Mouse (Mus musculus): ENCODE data around the gene Ncoa7. TPM values are rescaled to one million over a fixed set of nuclear protein-coding genes. Genes with fewer than 3 reads are reported as not detected.
"Not testable (repeated sequence)": the region's sequence is repeated elsewhere in the genome, so short reads cannot be mapped to it uniquely, and the experiment has no call there.

The Ncoa7 gene
- total RNA-seq, 2 experiments from 2014 or later = 88.3 to 94.8 TPM

DNA sequence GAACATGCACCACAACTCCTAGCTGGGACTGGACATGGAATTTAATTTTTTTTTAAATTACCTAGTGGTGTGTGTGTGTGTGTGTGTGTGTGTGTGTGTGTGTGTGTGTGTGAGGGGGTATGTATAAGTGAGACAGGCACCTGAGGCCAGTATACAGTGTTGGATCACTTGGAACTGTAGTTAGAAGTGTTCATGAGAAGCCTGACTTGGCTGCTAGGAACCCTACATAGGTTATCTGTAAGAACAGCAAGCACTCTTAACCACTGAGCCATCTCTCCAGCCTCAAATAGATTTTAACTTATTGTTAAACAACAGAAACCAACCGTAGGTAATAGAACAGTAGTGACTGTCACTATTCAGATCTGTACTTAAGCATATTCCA is 14.8 kb downstream of the Ncoa7 start:
- DNase-seq (ENCODE audit: low spot score in 2 of 2) = no peak

- no peak for DNase-seq (ENCODE audit: low spot score in 2 of 2)
Measured at GRCm38 (mm10) chr10:30787684-30788339, 15.3 kb downstream of the Ncoa7 start.

GRCm38 (mm10) chr10:30786103-30786754 is 16.9 kb downstream of the Ncoa7 start:
- no peak for DNase-seq (ENCODE audit: low spot score in 2 of 2)

DNA sequence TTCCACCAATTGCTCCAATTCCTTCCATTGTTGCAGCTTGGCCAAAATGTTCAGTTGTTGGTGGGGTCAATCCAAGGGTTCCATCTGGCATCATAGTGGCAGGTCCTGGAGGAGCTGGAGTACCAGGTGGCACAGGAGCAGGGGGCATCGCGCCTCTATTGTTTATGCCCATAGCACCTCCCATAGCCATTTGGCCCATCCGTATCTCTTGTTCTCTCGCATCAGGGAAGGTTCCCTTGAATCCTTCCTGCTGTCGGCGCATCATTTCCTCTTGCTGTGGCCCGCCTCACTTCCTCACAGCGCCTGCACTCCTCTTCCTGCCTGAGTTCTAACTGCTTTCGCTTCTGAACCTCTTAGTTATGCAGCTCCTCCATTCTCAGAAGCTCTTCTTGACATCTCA is 22.2 kb downstream of the Ncoa7 start:
- DNase-seq (ENCODE audit: low spot score in 2 of 2) = not testable (repeated sequence)

DNA sequence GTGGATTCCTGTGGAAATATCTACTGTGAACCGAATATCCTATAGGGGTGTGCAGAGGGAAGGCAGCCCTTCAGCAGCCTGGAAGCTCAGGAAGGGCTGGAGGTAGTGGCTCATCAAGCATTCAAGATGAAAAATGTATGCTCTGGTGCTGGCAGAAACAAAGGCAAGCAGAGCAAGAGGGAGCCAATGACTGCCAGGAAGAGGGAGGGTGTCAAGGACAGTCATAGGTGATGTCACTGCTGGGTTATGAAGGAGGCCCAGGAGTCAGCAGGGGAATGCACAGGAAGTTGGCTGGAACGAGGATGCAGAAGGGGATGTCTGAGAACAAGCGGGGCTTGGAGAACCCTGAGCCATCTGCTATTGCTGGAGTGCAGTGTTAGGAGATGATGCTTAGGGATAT is 24.9 kb downstream of the Ncoa7 start:
- no peak for DNase-seq (ENCODE audit: low spot score in 2 of 2)

DNA sequence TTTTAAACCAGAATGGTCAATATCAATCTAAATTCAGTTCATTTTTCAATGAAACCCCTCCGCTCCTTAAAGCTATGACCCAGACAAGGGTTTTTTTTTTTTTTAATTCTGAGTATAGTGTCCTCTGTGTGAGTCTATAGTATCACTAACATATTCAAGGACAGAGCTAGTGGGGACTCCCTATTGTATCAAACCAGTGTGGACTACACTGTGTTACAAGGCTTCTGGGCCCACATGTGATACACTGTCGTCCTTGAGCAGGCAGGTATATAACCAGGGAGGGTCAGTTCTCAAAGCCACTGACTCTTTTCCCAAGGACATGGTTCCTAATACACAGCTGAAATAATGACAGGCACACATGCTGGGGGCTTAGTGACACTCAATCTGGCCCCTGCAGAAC is 27.1 kb downstream of the Ncoa7 start:
- no peak for DNase-seq (ENCODE audit: low spot score in 2 of 2)

DNA sequence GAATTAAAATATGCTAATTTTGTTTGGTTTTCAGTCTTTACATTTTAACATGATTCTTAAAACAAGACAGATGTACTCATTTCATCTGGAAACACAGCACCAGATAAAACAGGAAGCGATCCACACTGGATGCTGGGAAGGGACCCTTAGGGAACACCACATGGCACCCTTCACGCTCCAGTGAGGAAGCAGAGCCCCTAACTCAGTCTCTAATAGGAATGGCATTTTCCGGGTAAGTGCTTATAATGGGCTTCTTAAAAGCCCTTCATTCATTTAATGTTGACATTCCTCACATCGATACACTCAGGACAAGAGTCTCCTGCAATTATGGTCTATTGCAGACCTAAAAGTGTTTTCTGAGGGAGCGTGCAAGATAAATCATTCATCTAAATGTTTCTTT is 27.6 kb downstream of the Ncoa7 start:
- DNase-seq (ENCODE audit: low spot score in 2 of 2) = no peak

DNA sequence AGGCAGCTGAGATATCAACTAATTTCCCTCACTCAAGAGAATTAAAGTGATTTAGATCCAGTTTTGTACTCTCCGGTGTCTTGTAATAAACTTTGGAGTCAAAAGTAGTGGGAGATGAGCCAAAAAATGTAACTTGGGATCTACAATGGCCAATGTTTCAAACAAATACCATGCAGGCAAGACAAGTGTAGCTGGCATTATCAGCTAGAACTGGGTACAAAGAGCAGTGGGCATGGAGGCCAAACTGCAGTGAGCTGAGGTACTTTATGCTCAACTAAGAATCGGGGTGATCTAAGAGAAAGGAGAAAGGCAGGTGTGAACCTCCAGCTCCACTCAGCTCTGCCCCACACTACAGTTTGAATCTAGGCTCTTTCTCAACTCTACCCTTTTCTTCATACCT is 28.7 kb downstream of the Ncoa7 start:
- no peak for DNase-seq (ENCODE audit: low spot score in 2 of 2)

DNA sequence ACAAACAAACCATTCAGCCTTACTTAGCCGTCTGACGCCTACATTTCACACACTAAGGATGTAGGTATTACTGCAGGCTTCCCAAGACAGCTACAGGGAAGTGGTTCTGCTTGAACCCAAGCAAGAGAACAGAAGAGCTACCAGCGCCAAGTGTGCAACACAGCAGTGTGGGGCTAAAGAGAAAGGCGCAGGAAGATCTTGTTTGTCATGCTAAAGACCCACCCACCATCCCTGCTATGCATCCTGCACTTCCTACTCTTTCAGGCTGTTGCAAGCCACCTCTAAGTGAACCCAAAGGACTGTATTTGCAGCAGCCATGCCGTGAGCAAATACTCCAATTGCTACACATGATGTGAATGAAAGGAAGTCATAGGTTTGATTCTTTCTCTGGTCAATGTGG is 29.9 kb downstream of the Ncoa7 start:
- no peak for DNase-seq (ENCODE audit: low spot score in 2 of 2)

DNA sequence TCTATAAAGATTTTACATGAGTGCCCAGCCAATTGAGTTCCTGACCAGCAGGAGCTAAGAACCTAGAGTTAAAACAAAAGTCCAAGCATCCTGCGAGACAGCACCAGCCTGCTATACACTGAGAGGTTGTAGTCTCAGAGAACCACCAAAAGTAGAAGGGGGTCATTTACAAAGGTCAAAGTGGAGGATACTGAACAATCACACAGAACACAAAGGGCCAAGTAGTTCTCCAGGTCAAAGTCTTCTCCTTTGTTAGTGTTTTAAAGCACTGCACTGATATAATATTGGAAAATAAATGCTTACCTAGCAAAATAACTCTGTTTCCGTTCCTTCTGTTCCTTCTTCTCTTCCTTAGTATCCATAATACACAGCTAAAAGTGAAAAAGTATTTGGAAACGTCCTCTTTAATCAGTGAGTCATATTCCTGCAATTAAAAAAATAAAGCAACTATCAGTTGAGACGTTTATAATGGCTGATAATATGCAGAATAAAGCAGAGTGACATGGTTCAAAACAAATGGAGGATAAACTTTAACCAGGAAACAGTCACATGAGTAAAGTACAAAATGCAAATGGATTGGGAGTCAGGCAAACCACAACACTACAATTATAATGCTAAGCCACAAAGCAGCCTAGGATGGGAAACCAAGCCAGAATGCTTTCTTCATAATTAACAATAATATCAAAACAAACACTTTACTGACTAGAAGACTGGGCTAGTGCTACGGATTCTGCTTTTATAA is 31.5 kb downstream of the Ncoa7 start:
- DNase-seq (ENCODE audit: low spot score in 2 of 2) = no peak

DNA sequence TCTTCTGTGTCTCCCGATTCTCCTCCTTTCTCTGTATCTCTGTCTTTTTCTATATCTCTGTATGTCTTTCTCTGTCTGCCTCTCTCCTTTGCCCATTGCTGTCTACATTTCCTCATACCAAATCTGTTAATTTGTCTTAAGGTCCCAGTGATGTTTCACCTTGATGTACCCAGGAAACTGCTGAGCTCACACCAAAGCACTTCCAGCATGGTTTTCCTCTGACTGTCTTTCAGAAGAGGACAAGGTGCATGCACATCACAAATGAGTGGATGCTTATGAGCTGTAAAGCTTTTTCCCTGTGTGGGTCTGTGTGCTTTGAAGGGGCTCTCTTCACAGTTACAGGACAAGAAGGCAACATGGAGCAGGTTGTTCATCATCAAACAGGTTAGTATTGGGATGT is 34.3 kb downstream of the Ncoa7 start:
- no peak for DNase-seq (ENCODE audit: low spot score in 2 of 2)

- no peak for DNase-seq (ENCODE audit: low spot score in 2 of 2)
Measured at GRCm38 (mm10) chr10:30768250-30768649, 34.9 kb downstream of the Ncoa7 start.

DNA sequence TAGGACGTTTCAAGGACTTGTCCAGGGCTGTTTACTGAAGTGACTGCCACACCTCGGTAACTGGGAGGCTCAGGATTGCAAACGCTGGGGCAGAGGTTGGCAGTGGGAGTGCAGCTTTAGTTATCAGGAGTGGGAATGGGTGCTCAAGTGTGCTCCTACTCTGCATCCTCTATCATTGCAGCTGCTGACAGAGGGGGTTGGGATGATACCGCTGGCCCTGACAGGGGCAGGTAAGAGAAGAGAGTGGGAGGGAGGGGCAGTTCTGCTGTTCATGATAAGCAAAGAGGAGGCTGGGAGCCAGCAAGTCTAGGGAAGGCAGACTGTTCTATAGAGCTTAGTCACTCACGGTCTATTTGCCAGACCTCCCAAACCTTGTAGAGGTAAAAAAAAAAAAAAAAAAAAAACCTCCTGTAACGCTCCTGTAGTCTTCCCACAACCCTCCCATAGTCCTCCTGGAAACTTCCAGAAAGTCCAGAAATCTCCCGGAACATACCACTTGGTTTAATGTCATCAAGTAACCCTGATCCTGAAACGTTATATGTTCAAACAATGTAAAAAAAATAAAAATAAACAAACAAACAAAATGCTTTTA is 39.9 kb downstream of the Ncoa7 start:
- DNase-seq (ENCODE audit: low spot score in 2 of 2) = no peak

DNA sequence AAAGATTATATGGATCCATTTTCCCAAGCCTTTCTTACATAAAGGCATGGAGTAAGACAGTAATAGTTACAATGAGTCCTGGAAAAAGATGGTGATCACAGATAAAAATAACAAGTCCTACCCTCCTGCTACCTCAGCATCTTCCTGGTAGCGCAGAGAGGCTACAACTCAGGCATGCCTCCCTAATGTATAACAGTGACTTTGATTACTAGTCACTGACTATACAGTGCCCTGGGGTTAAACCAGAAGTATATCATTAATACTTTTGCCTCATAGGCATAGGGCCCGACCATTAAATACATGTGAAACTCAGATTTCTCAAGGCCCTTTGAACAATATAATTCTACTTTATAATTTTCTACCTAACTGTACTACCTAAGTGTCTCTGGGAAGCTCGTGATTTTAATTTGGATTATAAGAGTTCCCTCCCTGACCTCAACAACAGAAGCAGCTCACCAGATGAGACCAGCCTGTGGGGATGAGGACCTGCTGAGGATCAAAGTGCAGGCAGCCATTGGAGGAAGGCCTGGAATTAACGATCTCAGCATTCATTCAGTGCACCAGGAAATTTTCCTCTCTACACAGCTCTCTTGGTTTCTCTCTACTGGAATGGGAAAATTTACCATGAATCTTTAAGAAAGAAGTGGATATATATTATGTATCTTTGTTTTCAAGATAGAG is 40.7 kb downstream of the Ncoa7 start:
- no peak for DNase-seq (ENCODE audit: low spot score in 2 of 2)

DNA sequence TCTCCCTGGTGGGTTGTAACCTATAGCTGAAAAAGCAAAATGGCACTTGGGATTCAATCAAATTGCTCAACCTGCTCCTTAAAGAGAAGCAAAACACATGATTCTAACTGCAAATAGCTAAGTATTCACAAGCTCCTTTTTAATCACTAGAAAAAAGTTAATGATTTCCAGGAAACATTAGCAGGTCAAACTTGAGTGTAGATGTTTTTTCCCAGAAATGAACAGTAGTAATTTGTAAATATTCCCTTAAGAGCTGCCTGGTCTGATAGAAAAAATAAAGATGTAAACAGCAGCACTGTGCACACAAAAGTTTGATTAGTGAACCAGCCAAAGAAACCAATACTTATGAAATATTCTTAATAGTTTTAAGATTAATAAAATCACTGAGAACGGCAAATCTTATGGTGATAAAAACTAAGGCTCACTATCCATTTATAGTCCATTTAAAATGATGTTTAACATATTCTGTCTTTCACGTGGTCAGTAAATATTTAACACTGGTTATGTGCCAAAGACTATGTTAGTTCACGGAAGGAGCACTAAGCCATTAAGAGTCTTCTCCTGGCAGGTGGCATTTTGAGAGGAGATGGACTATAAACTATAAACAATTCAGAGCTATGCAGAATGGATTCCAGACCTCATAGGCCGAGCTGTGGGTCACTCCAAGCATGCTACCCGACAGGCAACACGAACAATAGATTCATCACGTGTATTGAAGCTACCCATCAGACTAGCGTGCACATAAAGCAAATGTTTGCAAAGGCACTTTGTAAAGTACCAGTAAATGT is 43.6 kb downstream of the Ncoa7 start:
- DNase-seq (ENCODE audit: low spot score in 2 of 2) = no peak

DNA sequence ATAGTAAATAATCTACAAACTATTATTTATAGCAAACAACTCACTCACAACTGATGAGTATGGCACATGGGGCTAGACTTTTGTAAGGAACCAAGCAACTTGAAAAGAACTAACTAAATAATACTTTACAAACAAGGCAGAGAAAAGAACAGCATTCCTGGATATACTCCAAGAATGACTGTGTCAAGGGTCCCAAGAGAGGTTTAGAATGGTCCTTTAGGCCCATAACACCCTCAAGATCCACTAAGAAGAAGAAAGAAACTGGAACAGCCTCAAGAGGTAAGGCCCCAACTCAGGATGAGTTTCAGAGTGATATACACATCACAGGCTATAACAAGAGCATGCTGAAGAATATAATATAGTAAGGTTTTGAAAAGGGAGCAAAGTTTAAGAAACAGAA is 47.1 kb downstream of the Ncoa7 start:
- DNase-seq (ENCODE audit: low spot score in 2 of 2) = no peak

DNA sequence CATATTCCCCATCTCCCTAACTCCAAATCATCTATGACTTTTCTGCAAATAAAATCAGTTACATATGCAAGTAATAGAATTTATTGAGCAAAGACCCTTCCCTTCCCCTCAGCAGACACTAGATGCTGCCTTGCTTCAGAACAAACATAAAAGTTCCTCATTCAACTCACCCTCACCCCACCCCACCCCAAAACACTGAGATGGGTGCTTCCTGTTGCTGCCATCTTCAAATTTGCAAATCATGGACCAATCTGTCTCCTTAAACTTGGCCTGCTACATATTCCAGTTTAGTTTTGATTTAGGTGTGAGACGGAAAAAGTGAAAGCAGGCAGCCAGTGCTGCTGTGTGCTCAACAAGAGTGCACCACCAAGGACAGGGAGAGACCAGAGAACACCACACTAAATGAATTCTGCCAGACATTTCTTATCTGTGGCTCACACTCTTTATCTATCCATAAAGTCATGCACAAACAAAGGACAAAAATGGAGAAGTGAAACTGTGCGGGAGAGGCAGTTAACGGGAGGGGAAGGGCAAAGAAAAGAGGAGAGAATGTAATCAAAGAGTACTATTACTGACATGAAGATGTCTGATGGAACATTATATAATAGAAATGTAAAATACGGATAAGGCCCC is 48.2 kb downstream of the Ncoa7 start:
- DNase-seq (ENCODE audit: low spot score in 2 of 2) = no peak

DNA sequence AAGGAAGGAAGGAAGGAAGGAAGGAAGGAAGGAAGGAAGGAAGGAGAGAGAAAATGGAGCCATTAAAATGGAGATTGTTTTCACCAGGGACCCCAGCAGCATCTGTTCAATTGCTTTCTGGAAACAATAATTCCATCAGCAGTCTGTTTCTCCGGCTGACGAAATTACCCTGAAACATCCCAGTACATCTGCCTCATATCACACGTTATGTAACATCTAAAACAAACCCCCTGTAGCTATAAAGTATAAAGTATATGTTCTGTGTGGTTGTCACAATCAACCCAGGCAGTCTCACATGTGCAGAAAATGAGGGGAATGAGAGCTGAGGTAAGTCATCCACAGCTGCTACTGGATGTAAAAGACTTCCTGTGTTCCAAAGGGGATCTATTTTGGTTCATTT is 49.0 kb downstream of the Ncoa7 start:
- DNase-seq (ENCODE audit: low spot score in 2 of 2) = no peak

DNA sequence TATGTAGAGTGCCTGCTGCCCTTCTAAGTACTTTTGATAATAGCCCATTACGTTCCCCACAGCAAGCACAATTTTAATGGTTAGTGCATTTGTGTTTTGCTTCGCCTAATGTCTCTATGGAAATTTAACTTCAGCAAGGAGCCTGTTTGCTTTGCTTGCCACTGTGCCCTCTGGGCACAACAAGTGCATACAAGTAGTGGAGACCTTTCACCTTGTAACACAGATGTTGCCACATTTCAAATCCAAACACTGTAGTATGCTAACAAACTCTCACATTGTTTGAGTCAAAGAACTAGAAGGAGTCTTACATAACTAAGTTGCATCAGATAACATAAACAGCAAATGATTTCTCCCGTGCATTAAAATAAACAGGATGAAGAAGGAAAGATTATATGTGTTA is 50.6 kb downstream of the Ncoa7 start:
- DNase-seq (ENCODE audit: low spot score in 2 of 2) = no peak

GRCm38 (mm10) chr10:30751586-30751985 is 51.5 kb downstream of the Ncoa7 start:
- DNase-seq (ENCODE audit: low spot score in 2 of 2) = no peak

Data from layer of hippocampus, postnatal 10 days (tissue).